Mouse (Mus musculus) heart, postnatal 0 days (tissue): ENCODE measurements around the gene Cryaa. TPM values are rescaled to one million over a fixed set of nuclear protein-coding genes. Genes with fewer than 3 reads are reported as not detected.

Experiments used
- ATAC-seq: fragments of 200-750 bp; cut with Nextera tagmentation; 2 replicates; pipeline ENCODE4 v1.8.0; 2017; ENCODE audit warnings: low read depth, moderate number of reproducible peaks, moderate library complexity; ENCODE audit not compliant: insufficient read depth
- DNase-seq: peaks from one replicate; pipeline ENCODE4 v3.0.0-alpha.2; 2016; ENCODE audit warnings: low spot score
- H3K27ac ChIP-seq: fragments of 300-500 bp; sonication (generic); 2 replicates; pipeline ENCODE4 v1.5.1; 2014; ENCODE audit warnings: low read depth, mild to moderate bottlenecking
- H3K27me3 ChIP-seq: fragments of 300-500 bp; sonication (generic); 2 replicates; pipeline ENCODE4 v1.6.1; 2014; ENCODE audit warnings: low read length, mixed read lengths; ENCODE audit not compliant: control insufficient read depth, insufficient read depth
- H3K36me3 ChIP-seq: fragments of 300-500 bp; sonication (generic); replicated peaks from 2 replicates; pipeline ENCODE4 v1.6.1; 2014; ENCODE audit warnings: low read length, mixed read lengths; ENCODE audit not compliant: control insufficient read depth, insufficient read depth
- H3K4me1 ChIP-seq: fragments of 300-500 bp; sonication (generic); 2 replicates; pipeline ENCODE4 v1.6.1; 2014; ENCODE audit warnings: antibody characterized with exemption; ENCODE audit not compliant: control insufficient read depth, insufficient read depth
- H3K4me2 ChIP-seq: fragments of 300-500 bp; sonication (generic); 2 replicates; pipeline ENCODE4 v1.6.1; 2014; ENCODE audit warnings: low read depth, mild to moderate bottlenecking, low read length, moderate library complexity
- H3K4me3 ChIP-seq: fragments of 300-500 bp; sonication (generic); 2 replicates; pipeline ENCODE4 v1.5.1; 2014; ENCODE audit warnings: low read depth, low read length
- H3K9ac ChIP-seq: fragments of 300-500 bp; sonication (generic); replicated peaks from 2 replicates; pipeline ENCODE4 v1.6.1; 2014; ENCODE audit warnings: low read depth, low read length, mixed read lengths
- H3K9me3 ChIP-seq: fragments of 300-500 bp; sonication (generic); replicated peaks from 2 replicates; pipeline ENCODE4 v1.6.1; 2016; ENCODE audit warnings: low read length; ENCODE audit not compliant: control insufficient read depth
- CTCF ChIP-seq: IDR thresholded peaks from 2 replicates; pipeline ENCODE4 v1.5.1; 2016; ENCODE audit warnings: antibody characterized with exemption, control low read depth, low read depth
- EP300 ChIP-seq: IDR thresholded peaks from 2 replicates; pipeline ENCODE4 v1.6.1; 2016; ENCODE audit warnings: antibody characterized with exemption, low read depth
- WGBS: fragments of 180-500 bp; shearing (Covaris S2); extraction: QIAGEN DNeasy Blood & Tissue Kit; methylation state at CpG from one replicate; pipeline ENCODE4 v1.1.7; 2014; 5-methylcytosine and 5-hydroxymethylcytosine counted together
- polyA plus RNA-seq: library from polyadenylated mRNA; unstranded; fragments of >200 nt; fragmentation: Nextera tagmentation; extraction: Ambion mirVana; gene quantifications from 2 replicates; pipeline ENCODE4 v1.2.1, GENCODE M21; 2015
- total RNA-seq: library from RNA; depleted of rRNA; stranded (reverse); fragments of >200 nt; gene quantifications from 2 replicates; pipeline ENCODE4 v1.2.3, GENCODE M21; 2014; ENCODE audit warnings: low replicate concordance

Cryaa gene
- total and polyA plus RNA-seq, 2 experiments from 2014 or later, result not detected

DNA sequence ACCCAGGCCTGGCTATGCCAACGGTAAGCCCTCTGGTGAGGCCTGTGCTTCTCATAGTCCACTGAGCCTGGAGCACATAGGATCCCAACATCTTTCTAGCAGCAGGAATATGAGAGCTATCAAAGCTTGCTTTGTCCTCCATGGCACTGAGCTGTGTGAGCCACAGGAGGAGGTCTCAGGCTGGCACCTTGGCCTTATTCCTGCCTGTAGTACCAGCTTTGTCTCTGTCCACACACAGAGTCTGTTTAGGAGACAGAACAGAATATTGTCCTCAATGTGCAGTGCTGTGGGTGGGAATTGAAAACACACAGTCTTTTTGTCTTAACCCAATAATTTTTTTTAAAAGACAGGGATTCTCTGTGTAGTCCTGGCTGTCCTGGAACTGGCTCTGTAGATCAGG lies 3.2 kb upstream of the Cryaa start:
- no peaks in the 10 kb centered on the region for H3K4me1 ChIP-seq
- H3K9ac ChIP-seq, result no peak overlapping the region
- H3K4me2 ChIP-seq, result no peak overlapping the region
- H3K4me3 ChIP-seq, result no peak overlapping the region
- no peaks in the 10 kb centered on the region for H3K9me3 ChIP-seq
- no peak for ATAC-seq
- peaks cover 12% of the 10 kb centered on the region; the same call in 1 of the 2 replicates for H3K27me3 ChIP-seq
- no peak overlapping the region for H3K27ac ChIP-seq
- DNase-seq, result no peak
- WGBS, result 76% methylated on average over 1 of the region's 1 CpGs
- TF ChIP-seq CTCF, result no peak
- no peak for TF ChIP-seq EP300
- no peaks in the 10 kb centered on the region for H3K36me3 ChIP-seq

DNA sequence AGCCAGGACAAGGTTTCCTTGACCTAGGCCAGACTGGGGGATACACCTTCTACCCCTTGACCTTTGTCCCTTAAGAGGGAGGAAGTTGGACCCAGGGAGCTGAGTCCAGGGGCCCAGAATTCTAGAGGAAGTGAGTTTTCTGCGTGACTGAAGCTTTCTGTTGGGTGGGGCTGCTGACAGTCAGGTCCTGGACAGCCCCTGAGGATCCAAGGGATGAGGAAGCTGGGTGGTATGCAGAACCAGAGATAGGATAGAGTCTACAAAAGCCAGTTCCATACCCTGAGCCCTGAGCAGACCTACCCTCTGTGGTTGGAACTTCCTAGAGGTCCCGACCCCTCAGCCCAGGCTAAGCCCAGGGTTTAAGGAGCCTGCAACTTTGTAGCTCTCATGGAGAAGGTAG lies 2.8 kb downstream of the Cryaa start:
- ATAC-seq (no peak), DNase-seq (no peak)
- Histone ChIP-seq H3K4me1 (no peaks in the 10 kb centered on the region), H3K27me3 (peaks cover 12% of the 10 kb centered on the region; the same call in 1 of the 2 replicates), H3K27ac (no peak overlapping the region), H3K36me3 (no peaks in the 10 kb centered on the region), H3K9ac (no peak overlapping the region), H3K4me3 (no peak overlapping the region), H3K4me2 (no peak overlapping the region), H3K9me3 (no peaks in the 10 kb centered on the region)
- no peak for TF ChIP-seq CTCF
- TF ChIP-seq EP300, result no peak
- WGBS, result 60% methylated on average over 2 of the region's 2 CpGs

DNA sequence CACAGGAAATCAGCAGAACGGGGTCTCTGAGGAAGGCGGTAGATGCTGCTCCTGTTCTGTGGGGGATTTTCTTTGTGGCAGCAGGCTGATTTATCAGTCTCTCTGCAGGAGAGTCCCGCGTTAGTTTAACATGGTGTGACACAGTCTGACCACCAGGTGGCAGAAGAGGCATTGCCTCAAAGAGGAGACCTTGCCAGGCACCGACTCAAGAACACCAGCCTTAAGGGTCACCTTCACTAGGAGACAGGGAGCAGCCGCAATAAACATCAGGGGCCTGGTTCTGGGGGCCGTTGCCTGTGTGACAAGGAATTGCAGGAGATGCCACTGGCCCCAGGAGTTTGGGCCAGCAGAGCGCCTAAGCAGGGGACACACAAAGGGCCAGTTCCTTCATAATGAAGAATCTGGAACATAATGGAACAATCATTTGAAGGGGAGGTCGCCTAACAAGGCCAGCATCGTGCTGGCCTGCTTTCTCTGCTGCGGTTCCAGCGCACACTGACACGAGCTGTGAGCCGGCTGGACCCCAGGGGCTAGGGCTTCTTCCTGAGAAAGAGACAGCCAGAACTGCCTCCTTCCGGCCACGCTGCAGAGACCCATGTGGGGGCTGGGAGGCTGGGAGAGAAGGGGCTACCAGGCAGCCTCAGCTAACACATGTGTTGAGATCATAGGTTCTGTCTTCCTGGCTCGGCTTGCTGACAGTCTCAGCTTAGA lies 8.1 kb downstream of the Cryaa start:
- Histone ChIP-seq H3K9me3 (no peaks in the 10 kb centered on the region), H3K36me3 (no peaks in the 10 kb centered on the region), H3K9ac (peak overlapping the region; percentile 40; the same call in 1 of the 2 replicates), H3K4me1 (peaks cover 9% of the 10 kb centered on the region; the same call in 1 of the 2 replicates), H3K27me3 (no peaks in the 10 kb centered on the region), H3K4me3 (no peak overlapping the region), H3K27ac (peak overlapping the region; percentile 79), H3K4me2 (peak overlapping the region; percentile 10; the same call in 1 of the 2 replicates)
- 12% methylated on average over 17 of the region's 17 CpGs for WGBS
- DNase-seq (peak; percentile 92), ATAC-seq (peak; percentile 81)
- TF ChIP-seq EP300 (no peak), CTCF (peak; percentile 97)

DNA sequence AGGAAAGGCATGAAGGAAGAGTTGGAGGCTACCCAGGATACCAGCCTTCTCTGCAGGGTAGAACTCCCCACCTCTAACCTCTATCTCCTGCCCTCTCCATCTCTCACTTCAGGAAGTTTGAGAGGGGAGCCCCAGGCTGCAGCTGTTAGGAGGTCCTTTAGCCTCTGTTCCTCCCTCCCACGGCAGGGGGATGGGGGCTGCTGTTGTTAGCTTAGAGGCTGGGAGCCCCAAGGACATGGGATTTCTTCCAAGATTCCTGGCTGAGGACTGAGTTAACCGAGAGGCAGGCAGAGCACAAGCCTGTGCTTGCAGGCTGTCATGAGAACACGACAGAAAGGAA lies 8.6 kb downstream of the Cryaa start:
- Histone ChIP-seq H3K4me1 (peaks cover 9% of the 10 kb centered on the region; the same call in 1 of the 2 replicates), H3K4me3 (no peak overlapping the region), H3K36me3 (no peaks in the 10 kb centered on the region), H3K9me3 (no peaks in the 10 kb centered on the region), H3K27ac (peak overlapping the region; percentile 79), H3K27me3 (no peaks in the 10 kb centered on the region), H3K4me2 (no peak overlapping the region), H3K9ac (peak overlapping the region; percentile 40; the same call in 1 of the 2 replicates)
- DNase-seq (no peak), ATAC-seq (peak; percentile 30)
- no peak for TF ChIP-seq EP300
- no peak for TF ChIP-seq CTCF
- 7% methylated on average over 3 of the region's 3 CpGs for WGBS

DNA sequence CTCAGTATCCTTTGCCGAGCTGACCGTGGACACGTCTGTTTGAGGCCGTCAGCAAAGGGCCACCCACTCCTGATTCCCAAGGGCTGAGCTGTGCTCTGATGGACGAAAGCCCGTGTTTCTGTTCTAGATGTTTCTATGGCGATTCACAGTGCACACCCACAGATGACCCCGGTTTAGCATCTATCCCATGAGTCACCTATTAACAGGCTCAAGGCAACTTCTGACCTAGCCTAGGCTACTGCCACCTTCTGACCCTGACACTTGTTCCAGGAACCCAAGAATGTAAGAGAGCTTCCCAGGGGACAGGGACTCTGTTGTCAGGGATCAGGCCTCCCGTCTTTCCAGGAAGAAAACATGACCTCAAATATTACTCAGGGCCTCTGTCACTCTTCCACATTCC lies 10.5 kb downstream of the Cryaa start:
- TF ChIP-seq EP300 (no peak), CTCF (no peak)
- peak; percentile 15 for DNase-seq

More for the DNA sequence above, 10.5 kb downstream of the Cryaa start:
- Histone ChIP-seq H3K4me2 (no peak overlapping the region), H3K9me3 (no peaks in the 10 kb centered on the region), H3K27me3 (no peaks in the 10 kb centered on the region), H3K36me3 (no peaks in the 10 kb centered on the region), H3K27ac (no peak overlapping the region), H3K4me1 (peaks cover 14% of the 10 kb centered on the region; the same call in 1 of the 2 replicates), H3K4me3 (no peak overlapping the region), H3K9ac (no peak overlapping the region)
- ATAC-seq, result no peak
- 65% methylated on average over 9 of the region's 9 CpGs for WGBS
